Mouse (Mus musculus) olfactory bulb, adult 2 months (tissue): ENCODE data around the gene Pde6d.

Experiments
- CTCF ChIP-seq: fragments of 200-500 bp; IDR thresholded peaks from 2 replicates; pipeline ENCODE4 v1.5.1; 2012; ENCODE audit warnings: low read depth, mild to moderate bottlenecking, low read length, moderate library complexity; ENCODE audit not compliant: insufficient read depth
- POLR2A ChIP-seq: fragments of 200-500 bp; IDR thresholded peaks from 2 replicates; pipeline ENCODE4 v1.6.1; 2012; ENCODE audit warnings: mild to moderate bottlenecking, low read depth, low read length, moderate library complexity; ENCODE audit not compliant: insufficient read depth

DNA sequence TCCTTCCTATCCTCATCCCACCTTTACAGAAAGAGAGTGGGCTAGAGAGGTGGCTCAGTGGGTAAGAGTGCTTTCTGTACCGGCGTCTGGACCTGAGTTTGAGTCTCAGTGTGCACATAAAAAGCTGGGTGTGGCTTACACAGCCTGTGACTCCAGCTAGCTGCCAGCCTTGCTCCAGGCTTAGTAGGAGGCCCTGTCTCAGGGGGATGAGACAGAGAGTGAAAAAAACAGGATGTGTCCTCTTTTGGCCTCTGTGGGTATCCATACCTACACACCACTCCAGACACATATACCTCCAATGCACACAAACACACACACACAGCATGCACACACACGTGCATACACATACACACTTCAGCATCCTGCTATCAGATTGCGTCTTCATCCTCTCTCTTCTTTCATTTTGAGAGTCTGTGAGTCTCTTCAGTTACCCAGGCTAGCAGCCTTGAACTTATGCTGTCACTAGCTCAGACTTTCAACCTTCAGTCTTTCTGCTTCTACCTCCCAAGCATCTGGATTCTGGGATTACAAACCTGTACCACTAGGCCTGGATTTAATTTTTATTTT is 70.2 kb downstream of the Pde6d start:
- no peak for TF ChIP-seq POLR2A
- no peak for TF ChIP-seq CTCF
